Mouse (Mus musculus): Measurements from ENCODE around the gene Nsfl1c.

DNA sequence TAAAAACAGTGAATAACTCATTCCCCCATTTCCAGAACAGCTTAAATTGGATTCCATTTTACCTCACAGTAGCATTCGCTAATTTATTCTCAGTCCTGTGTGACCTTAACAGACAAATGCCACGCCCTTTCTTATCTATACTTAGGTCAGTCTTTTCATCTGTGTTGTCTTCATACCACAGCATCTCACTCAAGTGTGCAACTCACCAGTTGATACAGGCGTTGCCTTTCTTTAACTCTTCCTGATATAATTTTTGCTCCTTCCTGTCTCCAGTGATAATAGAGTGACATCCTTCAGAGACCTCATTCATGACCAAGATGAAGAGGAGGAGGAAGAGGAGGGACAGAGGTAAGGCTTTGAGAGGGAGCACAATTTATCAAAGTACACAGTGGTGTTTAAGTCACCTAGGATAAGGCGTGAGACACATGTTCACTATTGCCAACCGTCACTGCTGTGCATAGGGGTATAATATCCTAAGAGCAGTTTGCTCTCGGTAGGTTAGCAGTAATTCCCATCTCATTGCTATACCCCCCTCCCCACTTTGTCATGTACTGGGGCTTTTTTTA lies 6.5 kb downstream of the Nsfl1c start:
- TF ChIP-seq CTCF (IDR thresholded peaks at IDR 0.05; ENCODE audit: extremely low read depth, insufficient read depth, insufficient read length, insufficient replicate concordance) (no peak), POLR2A (IDR thresholded peaks at IDR 0.05; ENCODE audit: low read depth, low read length) (no peak)

Data from spleen, adult 2 months (tissue).